Mouse (Mus musculus) megakaryocyte, embryonic 14.5 days (primary cell): ENCODE measurements around the gene Dhx40.

ENCODE experiments used
- FLI1 ChIP-seq: IDR thresholded peaks from 2 replicates; pipeline ENCODE4 v1.6.1; 2012; ENCODE audit warnings: low read length, inconsistent platforms, mixed read lengths
- GATA1 ChIP-seq: IDR thresholded peaks from 3 replicates; pipeline ENCODE4 v1.6.1; 2012; ENCODE audit warnings: mixed read lengths, low read length, inconsistent platforms, borderline replicate concordance

- no peak for TF ChIP-seq GATA1
- no peak for TF ChIP-seq FLI1
These were observed 13.4 kb downstream of the Dhx40 start for GRCm38 (mm10) chr11:86794161-86794560.
